Mouse (Mus musculus) CD4-positive, CD25-positive, alpha-beta regulatory T cell, adult 2 months (primary cell): ENCODE results near the gene Iqsec1.

Experiments
- DNase-seq: peaks from one replicate; pipeline ENCODE4 v3.0.0-alpha.2; 2012; ENCODE audit warnings: low read depth, low spot score

Gene Iqsec1

DNA sequence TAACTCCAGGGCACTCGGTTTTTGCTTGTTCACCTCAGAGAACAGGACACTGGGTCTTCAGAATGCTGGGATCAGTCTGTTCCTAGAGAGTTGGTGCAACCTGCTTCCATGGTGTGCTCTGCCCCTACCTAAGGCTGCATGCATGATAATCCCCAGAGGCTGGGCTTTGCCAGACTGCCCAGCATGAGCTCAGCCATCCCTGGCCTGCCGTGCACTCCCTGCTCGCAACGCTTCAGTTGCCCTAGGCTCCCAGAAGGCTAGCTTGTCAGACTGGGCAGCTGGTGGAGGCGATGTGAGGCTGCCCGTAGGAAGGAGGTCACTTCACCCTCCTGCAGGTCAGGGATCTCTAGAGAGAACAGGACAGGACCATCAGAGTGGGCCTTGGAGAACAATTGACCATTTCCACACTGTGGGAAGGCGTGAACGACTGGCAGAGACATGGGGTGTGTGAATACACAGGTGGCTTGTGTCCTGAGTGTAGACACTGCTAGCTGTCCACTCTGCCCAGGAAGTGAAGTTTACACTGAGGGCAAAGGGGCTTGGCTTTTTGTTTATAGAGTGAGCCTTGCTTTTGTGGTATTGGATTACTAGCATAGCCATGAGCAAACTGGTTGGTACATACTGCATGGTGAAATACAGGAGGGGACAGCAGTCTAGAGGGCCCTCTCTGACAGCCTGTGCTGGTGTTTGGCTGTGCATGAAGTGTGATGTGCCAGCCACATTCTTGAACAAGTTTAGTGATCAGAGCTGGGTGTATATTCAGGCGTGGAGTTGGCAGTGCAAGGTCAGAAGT, 367.5 kb downstream of the Iqsec1 start:
- no peak for DNase-seq

DNA sequence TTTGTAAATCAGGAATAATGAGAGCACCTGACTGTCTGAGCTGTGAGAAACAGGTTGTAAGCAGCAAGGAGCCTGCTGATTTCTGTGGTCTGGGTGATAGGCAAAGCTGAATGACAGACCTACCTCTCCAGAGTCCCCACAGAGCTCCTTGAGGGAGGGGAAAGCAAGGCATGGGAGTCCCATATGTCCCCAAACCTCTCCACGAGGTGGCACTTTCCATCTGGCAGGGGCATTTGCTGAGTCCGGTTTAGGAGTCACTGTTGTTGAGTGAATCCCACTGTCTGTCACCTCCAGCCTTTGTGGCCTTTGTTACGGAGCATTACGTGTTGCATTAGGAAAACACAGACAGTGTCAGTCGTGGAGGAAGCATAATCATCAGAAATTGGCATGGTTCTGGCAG, 368.5 kb downstream of the Iqsec1 start:
- DNase-seq: no peak

DNA sequence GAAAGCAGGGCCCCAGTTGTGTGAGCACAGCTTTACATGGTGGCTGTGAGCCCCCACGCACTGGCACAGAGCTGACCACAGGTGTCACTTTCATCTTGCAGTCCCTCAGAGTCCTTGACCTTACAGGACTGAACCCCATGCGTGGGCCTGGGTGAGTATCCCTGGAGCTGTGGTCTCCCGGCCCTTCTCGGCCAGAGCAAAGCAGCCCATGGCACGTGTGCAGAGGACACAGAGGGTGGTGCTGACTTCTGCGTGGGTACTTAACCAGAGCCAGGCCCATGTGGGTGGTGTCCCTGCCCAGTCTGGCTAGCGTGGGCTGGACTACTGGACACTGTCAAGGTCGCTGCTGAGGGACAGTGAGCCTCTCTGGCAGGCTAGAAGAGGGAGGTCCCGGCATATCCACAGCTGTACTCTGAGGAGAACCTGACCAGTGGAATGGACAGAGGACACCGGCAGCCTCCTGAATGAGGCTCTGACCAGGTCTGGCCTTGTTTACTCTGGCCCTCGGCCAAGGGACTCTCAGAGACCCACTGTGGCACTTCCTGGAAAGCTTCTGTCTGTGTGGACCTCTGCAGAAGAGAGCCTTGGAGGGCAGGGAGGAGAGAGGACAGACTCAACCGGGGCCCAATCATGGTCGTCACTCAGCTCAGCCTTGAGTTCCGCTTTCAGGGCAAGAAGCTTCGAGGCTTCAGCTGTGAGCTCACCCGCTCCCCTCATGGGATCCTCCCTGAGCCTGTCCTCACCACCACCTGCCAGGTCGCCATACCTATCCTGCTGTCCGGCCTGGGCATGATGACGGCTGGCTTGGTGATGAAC, 369.5 kb downstream of the Iqsec1 start:
- no peak for DNase-seq

DNA sequence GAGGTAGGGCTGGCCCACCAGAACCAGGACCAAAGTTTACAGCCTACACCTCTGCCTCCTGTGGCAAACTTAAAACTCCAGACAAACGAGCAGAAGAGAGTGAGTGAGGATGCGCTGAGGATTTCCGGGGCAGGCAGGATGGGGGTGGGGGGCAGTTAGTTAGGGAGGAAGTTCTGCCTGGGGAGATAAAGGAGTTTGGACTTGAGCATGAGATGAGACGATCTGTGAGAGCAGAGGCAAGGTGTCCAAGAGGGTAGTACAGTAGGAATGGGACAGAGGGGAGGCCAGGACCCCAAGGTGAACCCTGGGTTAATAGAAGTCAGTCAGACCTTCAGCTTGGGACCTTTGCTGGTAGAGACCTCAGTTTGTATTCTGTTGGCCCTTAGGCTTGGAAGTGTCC, 370.2 kb downstream of the Iqsec1 start:
- DNase-seq: peak; percentile 63

DNA sequence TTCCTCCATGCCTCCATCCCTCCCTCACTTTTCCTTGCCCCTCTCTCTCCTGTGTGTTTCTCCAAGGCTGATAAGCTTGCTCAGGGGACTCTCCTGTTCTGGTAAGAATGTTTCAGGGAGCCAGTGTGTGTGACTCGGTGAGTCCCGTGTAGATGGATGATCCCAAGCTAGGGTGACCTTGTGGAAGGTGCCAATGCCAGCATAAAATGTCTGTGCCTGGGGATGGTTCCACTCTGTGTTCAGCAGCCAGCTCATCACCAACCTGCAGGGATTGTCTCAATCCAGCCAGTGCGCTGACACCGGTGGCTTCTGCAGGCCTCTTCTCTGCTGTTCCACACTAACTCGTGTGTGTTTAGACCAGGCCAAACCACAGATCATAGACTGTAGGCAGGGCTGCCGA, 372.0 kb downstream of the Iqsec1 start:
- no peak for DNase-seq

DNA sequence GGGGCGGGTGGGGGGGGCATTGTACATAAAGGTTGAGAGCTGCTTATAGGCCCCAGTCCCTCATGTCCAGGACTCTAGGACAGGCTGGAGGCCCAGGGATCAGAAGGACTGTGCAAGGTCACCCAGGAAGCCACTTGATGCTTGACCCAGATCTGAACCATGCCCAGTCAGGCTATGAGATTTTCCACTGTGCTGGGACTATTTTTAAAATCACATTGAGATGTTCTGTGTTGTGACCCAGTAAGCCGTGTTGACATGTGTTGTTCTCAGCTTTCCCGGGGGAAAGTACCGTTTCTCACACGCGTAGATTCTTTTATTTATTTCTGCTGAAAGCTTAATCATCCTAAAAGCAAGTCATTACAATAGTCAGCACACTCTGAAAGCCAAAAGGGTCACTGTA, 372.5 kb downstream of the Iqsec1 start:
- DNase-seq: peak; percentile 25

DNA sequence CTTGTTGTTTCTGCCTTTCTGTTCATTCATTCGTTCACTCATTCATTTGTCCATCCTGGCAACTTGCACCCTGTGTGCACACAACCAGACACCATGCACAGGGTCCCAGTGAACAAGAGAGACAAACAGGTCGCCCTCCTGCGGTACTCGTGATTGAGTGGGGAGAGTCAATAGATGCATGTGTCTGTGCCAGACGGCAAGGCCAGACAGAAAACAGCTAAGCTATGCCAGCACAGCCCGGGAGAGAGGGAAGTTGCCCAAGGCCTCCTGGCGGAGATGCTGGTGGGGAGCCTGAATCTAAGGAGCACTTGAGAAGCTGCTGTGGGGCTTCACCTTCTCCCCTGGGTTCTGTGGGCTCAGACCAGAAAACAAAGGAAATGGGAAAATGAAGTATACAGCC, 373.1 kb downstream of the Iqsec1 start:
- no peak for DNase-seq

DNA sequence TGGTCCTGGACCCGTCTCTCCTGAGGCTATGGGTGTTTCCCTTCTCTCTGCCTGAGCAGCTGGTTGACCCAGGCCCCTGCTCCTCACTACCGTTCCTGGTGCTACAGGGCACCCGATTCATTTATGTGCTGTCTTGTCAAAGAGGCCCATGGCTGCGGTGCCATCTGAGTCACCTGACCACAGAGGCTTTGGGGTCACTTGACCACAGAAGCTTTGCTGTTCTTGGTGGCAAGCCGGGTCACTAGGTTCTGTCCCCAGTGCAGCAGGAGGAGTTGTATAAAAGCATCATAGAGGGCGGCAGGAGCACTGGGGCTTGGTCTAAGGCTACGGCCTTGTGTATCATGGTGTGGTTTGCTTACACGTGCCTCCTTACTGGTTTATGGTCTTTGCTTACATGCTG, 375.2 kb downstream of the Iqsec1 start:
- no peak for DNase-seq

DNA sequence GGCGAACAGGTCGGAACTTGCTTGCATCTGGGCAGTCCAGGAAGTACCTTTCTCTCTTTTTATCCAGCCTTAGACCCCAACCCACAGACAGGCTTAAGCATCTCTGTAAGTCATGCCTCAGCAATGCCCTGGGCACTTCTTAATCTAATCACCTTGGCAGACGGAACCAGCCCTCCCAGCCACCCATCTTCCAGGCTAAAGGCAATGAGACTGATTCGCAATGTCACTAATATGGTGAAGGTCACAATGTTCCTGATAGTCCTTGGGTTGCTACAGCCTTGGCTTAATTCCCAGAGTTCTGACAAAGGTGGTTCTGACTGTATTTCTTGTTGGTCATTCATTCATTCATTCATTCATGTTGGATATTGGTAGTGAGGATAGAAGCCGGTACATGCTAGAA, 378.2 kb downstream of the Iqsec1 start:
- DNase-seq: no peak

DNA sequence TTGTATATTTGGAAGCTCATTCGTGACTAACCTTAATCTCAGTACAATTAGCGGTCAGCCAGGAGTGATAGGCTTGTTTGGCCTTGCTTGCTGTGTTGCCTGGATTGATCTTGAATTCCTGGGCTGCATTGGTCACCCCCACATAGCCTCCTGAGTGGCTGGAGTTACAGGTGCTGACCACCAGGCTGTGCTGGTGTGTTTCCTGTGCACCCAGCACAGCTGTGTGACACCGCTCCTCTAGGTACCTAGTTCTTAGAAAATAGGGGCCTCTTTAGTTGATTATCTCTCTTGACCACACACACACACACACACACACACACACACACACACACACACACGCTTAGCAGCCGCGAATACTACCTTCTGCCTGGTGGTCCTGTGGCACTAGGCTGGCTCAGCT, 380.3 kb downstream of the Iqsec1 start:
- peak; percentile 43 for DNase-seq

DNA sequence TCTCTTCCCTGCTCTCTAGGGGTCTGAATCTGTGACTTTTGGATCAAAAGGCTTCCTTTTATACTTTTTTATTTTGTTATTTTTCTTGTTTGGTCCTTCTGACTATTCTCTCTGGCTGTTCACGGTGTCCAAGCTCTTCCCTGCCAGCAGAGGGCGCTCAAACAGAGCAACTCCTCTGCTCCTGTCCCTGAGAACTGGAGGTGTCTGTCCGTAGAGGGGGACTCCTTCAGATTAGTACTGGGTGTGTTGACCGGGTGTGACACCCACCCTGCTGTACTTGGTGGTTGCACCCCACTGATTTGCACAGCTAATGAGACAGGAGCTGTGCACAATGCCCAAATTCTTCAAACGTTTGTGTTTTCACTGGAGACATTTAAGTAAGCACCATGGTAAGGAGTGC, 381.3 kb downstream of the Iqsec1 start:
- DNase-seq: peak; percentile 90

DNA sequence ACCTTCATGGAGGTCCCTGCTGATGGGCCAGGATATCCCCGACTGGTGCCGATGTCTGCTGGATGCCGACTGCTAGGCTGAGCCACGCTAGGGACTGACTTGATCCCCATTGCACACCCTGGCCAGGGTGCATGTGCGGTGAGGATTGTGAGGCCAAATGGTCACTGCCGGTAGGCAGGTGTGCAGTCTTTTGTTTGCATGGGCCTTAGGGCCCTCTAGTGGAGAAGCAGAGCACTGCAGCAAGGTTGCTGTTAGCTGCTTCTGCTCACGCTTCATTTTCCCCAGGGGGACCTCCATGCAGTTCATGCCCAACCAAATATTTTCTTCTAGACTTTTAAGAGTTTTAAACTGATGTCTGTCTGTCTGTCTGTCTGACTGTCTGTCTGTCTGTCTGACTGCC, 381.9 kb downstream of the Iqsec1 start:
- DNase-seq: peak; percentile 88
